Comparison of ENCODE assay signal across 23 mouse cellular contexts in the genomic region with DNA sequence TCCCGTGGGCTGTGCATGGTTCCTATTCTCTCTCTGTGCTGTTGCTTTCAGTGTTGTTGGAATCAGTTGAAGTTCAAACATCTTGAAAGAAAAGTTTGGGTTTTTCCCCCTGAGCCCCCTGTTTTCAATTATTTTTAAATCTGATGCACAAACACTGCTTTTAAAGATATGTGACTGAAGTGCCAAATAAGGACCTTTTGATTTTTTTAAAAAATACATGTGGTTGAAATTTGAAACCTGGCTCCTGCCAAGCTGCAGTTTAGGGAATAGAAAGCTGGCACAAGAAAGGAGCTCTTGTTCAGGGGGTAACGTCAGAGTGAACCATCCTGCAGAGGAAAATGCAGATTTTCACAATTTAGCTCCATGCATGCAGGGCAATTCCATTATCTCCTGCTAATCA.
DNase-seq lines count a peak whose midpoint lies in the region; ATAC-seq lines count a peak whose summit lies in the region.
"Had no signal": no experiment of that assay in that cellular context is flagged by ENCODE, and none has a peak within 500 bp of the region (broad histone marks: within the 10 kb centered on the region; RNA-seq: fewer than 3 reads in every experiment).

No protein-coding gene starts in this region.

- WGBS in midbrain, embryonic 11.5 days: 55% methylated on average over 2 of the region's 2 CpGs
- 39% methylated on average over 2 of the region's 2 CpGs for WGBS in midbrain, embryonic 15.5 days
- 10% methylated on average over 2 of the region's 2 CpGs for WGBS in embryonic facial prominence, embryonic 13.5 days
- 26% methylated on average over 2 of the region's 2 CpGs for WGBS in limb, embryonic 12.5 days

- no peak overlapping the region for H3K9ac ChIP-seq in midbrain, embryonic 11.5 days (ENCODE audit: low read length)
- no peak overlapping the region for H3K9ac ChIP-seq in midbrain, embryonic 15.5 days
- H3K9ac ChIP-seq in embryonic facial prominence, embryonic 13.5 days: no peak overlapping the region
- H3K9ac ChIP-seq in limb, embryonic 12.5 days (replicated peaks): no peak overlapping the region
- H3K9ac ChIP-seq: forebrain, embryonic 12.5 days; hindbrain, embryonic 12.5 days; liver, embryonic 14.5 days; lung, embryonic 15.5 days had no signal

- ATAC-seq in midbrain, embryonic 11.5 days (ENCODE audit: low FRiP score): no peak
- no peak for ATAC-seq in midbrain, embryonic 15.5 days (replicated peaks)
- 0 out of 2 replicates have a peak, but pooled peaks have one; percentile 56 for ATAC-seq in embryonic facial prominence, embryonic 13.5 days (ENCODE audit: insufficient number of reproducible peaks, insufficient read depth, low FRiP score, low TSS enrichment, low read depth)
- no peak for ATAC-seq in limb, embryonic 12.5 days (ENCODE audit: insufficient number of reproducible peaks, insufficient read depth, low FRiP score, low TSS enrichment, low read depth)
- no peak for ATAC-seq in granulocyte monocyte progenitor cell, adult 5-6 weeks (replicated peaks; ENCODE audit: poor library complexity, severe bottlenecking)

- 0 out of 2 replicates have a peak, but pooled peaks cover 2% of the 10 kb centered on the region for H3K9me3 ChIP-seq in midbrain, embryonic 11.5 days (ENCODE audit: control insufficient read depth, low read length)
- H3K9me3 ChIP-seq in midbrain, embryonic 15.5 days: no peaks in the 10 kb centered on the region
- H3K9me3 ChIP-seq in embryonic facial prominence, embryonic 13.5 days: no peaks in the 10 kb centered on the region
- 0 out of 2 replicates have a peak, but pooled peaks cover 3% of the 10 kb centered on the region for H3K9me3 ChIP-seq in limb, embryonic 12.5 days
- H3K9me3 ChIP-seq: forebrain, embryonic 12.5 days; heart, embryonic 10.5 days; hindbrain, embryonic 12.5 days; lung, embryonic 15.5 days had no signal

- peak; percentile 82 for DNase-seq in midbrain, embryonic 11.5 days (ENCODE audit: low spot score, missing footprints)
- DNase-seq in testis, postnatal 14 days (ENCODE audit: low spot score): no peak
- no peak for DNase-seq in frontal cortex, postnatal 10 days (ENCODE audit: low spot score in 2 of 2)
- DNase-seq: adrenal gland, adult 8-10 months; cerebellum, adult 9-11 months; gastrocnemius, postnatal 36 days; kidney, adult 2 months; kidney, postnatal 10 days; midbrain, embryonic 14.5 days; right cerebral cortex, postnatal 14 days; spleen, adult 18-20 months; thymus, postnatal 36 days had no signal

- H3K27me3 ChIP-seq in midbrain, embryonic 11.5 days (ENCODE audit: control insufficient read depth, insufficient read depth, low read length): no peaks in the 10 kb centered on the region
- no peaks in the 10 kb centered on the region for H3K27me3 ChIP-seq in midbrain, embryonic 15.5 days (replicated peaks)
- no peaks in the 10 kb centered on the region for H3K27me3 ChIP-seq in embryonic facial prominence, embryonic 13.5 days
- no peaks in the 10 kb centered on the region for H3K27me3 ChIP-seq in limb, embryonic 12.5 days
- H3K27me3 ChIP-seq: forebrain, embryonic 12.5 days; hindbrain, embryonic 12.5 days; lung, embryonic 15.5 days had no signal

- H3K36me3 ChIP-seq in midbrain, embryonic 11.5 days (ENCODE audit: control insufficient read depth, insufficient read depth, low read length): no peaks in the 10 kb centered on the region
- H3K36me3 ChIP-seq in midbrain, embryonic 15.5 days (replicated peaks): no peaks in the 10 kb centered on the region
- no peaks in the 10 kb centered on the region for H3K36me3 ChIP-seq in embryonic facial prominence, embryonic 13.5 days
- no peaks in the 10 kb centered on the region for H3K36me3 ChIP-seq in limb, embryonic 12.5 days
- H3K36me3 ChIP-seq: forebrain, embryonic 12.5 days; heart, embryonic 10.5 days; hindbrain, embryonic 12.5 days; lung, embryonic 15.5 days had no signal

- no peak overlapping the region for H3K4me2 ChIP-seq in midbrain, embryonic 11.5 days
- no peak overlapping the region for H3K4me2 ChIP-seq in midbrain, embryonic 15.5 days
- H3K4me2 ChIP-seq in embryonic facial prominence, embryonic 13.5 days: peak overlapping the region; percentile 36
- no peak overlapping the region for H3K4me2 ChIP-seq in limb, embryonic 12.5 days
- H3K4me2 ChIP-seq: forebrain, embryonic 12.5 days; hindbrain, embryonic 12.5 days; lung, embryonic 15.5 days had no signal

- H3K27ac ChIP-seq in midbrain, embryonic 11.5 days (ENCODE audit: low read depth, low read length): no peak overlapping the region
- H3K27ac ChIP-seq in midbrain, embryonic 15.5 days: no peak overlapping the region
- H3K27ac ChIP-seq in embryonic facial prominence, embryonic 13.5 days: peak overlapping the region; percentile 93
- peak overlapping the region; percentile 80 for H3K27ac ChIP-seq in limb, embryonic 12.5 days
- H3K27ac ChIP-seq: forebrain, embryonic 12.5 days; heart, embryonic 10.5 days; hindbrain, embryonic 12.5 days; liver, embryonic 14.5 days; lung, embryonic 15.5 days; macrophage had no signal

- H3K4me3 ChIP-seq in midbrain, embryonic 11.5 days (ENCODE audit: low read depth, low read length): no peak overlapping the region
- no peak overlapping the region for H3K4me3 ChIP-seq in midbrain, embryonic 15.5 days
- H3K4me3 ChIP-seq in embryonic facial prominence, embryonic 13.5 days: no peak overlapping the region
- H3K4me3 ChIP-seq in limb, embryonic 12.5 days (replicated peaks): no peak overlapping the region
- H3K4me3 ChIP-seq: forebrain, embryonic 12.5 days; heart, embryonic 10.5 days; hindbrain, embryonic 12.5 days; lung, embryonic 15.5 days; myocyte had no signal

- H3K4me1 ChIP-seq in midbrain, embryonic 11.5 days (ENCODE audit: control insufficient read depth, insufficient read depth, low read length): no peaks in the 10 kb centered on the region
- H3K4me1 ChIP-seq in midbrain, embryonic 15.5 days: no peaks in the 10 kb centered on the region
- peaks cover 12% of the 10 kb centered on the region for H3K4me1 ChIP-seq in embryonic facial prominence, embryonic 13.5 days
- peaks cover 6% of the 10 kb centered on the region; the same call in 1 of the 2 replicates for H3K4me1 ChIP-seq in limb, embryonic 12.5 days (replicated peaks)
- H3K4me1 ChIP-seq: forebrain, embryonic 12.5 days; heart, embryonic 10.5 days; hindbrain, embryonic 12.5 days; lung, embryonic 15.5 days had no signal

Comparison
In these comparisons a context has a peak if more than half of its experiments do, and no peak if none do; other contexts are left out.
1. H3K27ac ChIP-seq: peak in embryonic facial prominence, embryonic 13.5 days (single experiment) and limb, embryonic 12.5 days (single experiment); none in midbrain, embryonic 11.5 days (single experiment) and midbrain, embryonic 15.5 days (single experiment).